Mouse (Mus musculus) embryo, embryonic 10 days (tissue): ENCODE measurements around the gene Odr4.
A peak's percentile ranks its signal among the peaks of the same experiment; 100 is the strongest.

Experiments used
- DNase-seq: peaks from one replicate; pipeline ENCODE4 v3.0.0-alpha.2; 2015; ENCODE audit warnings: low spot score

Gene Odr4

GRCm38 (mm10) chr1:150392638-150393487 lies at the start of gene Odr4, which contains the start of gene Tpr:
Gene Odr4 (minus strand): TSS chr1:150393080.
Gene Tpr (plus strand): TSS chr1:150392838.
- DNase-seq, result peak; percentile 99

GRCm38 (mm10) chr1:150441731-150442130 lies 48.9 kb upstream of the Odr4 start:
- DNase-seq, result no peak

- no peak for DNase-seq
These were observed 45.8 kb upstream of the Odr4 start for GRCm38 (mm10) chr1:150438641-150439040.

- no peak for DNase-seq
These were observed 33.3 kb upstream of the Odr4 start for GRCm38 (mm10) chr1:150426216-150426615.

- no peak for DNase-seq
These were observed 32.8 kb upstream of the Odr4 start for GRCm38 (mm10) chr1:150425665-150426064.

- DNase-seq, result no peak
These were observed 25.5 kb upstream of the Odr4 start for GRCm38 (mm10) chr1:150418426-150418825.

GRCm38 (mm10) chr1:150416006-150416405 lies 23.1 kb upstream of the Odr4 start:
- DNase-seq, result no peak

- no peak for DNase-seq
These were observed 17.1 kb upstream of the Odr4 start for GRCm38 (mm10) chr1:150409996-150410395.

GRCm38 (mm10) chr1:150407285-150407684 lies 14.4 kb upstream of the Odr4 start:
- no peak for DNase-seq

- DNase-seq, result no peak
These were observed 11.7 kb upstream of the Odr4 start for GRCm38 (mm10) chr1:150404555-150404954.

GRCm38 (mm10) chr1:150403914-150404313 lies 11.0 kb upstream of the Odr4 start:
- DNase-seq, result no peak

GRCm38 (mm10) chr1:150396001-150396400 lies 3.1 kb upstream of the Odr4 start:
- no peak for DNase-seq

GRCm38 (mm10) chr1:150393488-150393852 lies 590 bp upstream of the Odr4 start:
- no peak for DNase-seq

GRCm38 (mm10) chr1:150391931-150392637 lies 796 bp downstream of the Odr4 start:
- DNase-seq, result no peak

GRCm38 (mm10) chr1:150389390-150390129 lies 3.3 kb downstream of the Odr4 start:
- no peak for DNase-seq

- DNase-seq, result no peak
These were observed 5.3 kb downstream of the Odr4 start for GRCm38 (mm10) chr1:150387572-150387971.

GRCm38 (mm10) chr1:150384138-150384537 lies 8.7 kb downstream of the Odr4 start:
- no peak for DNase-seq

- no peak for DNase-seq
These were observed 18.6 kb downstream of the Odr4 start for GRCm38 (mm10) chr1:150374247-150374646.

- DNase-seq, result peak; percentile 35
These were observed 20.0 kb downstream of the Odr4 start for GRCm38 (mm10) chr1:150372895-150373294.

- DNase-seq, result no peak
These were observed 32.0 kb downstream of the Odr4 start for GRCm38 (mm10) chr1:150360864-150361263.

- DNase-seq, result no peak
These were observed 57.8 kb downstream of the Odr4 start for GRCm38 (mm10) chr1:150335111-150335510.

GRCm38 (mm10) chr1:150319205-150319604 lies 73.7 kb downstream of the Odr4 start, which contains the start of gene Pdc:
Gene Pdc (plus strand): TSS chr1:150319417.
- no peak for DNase-seq
